Mouse (Mus musculus): ENCODE results near the gene Utrn. TPM values are rescaled to one million over a fixed set of nuclear protein-coding genes. Genes with fewer than 3 reads are reported as not detected.

Gene Utrn
- polyA plus RNA-seq, 1 experiment from 2014 or later, result 17.6 TPM

GRCm38 (mm10) chr10:12803939-12804338, 65.2 kb downstream of the Utrn start:
- no peak overlapping the region for H3K4me3 ChIP-seq (ENCODE audit: low read depth, low read length)
- H3K27me3 ChIP-seq (ENCODE audit: control insufficient read depth, insufficient read depth, low read depth, low read length), result no peaks in the 10 kb centered on the region
- H3K9me3 ChIP-seq (replicated peaks; ENCODE audit: control insufficient read depth, low read length, poor library complexity, severe bottlenecking), result no peaks in the 10 kb centered on the region
- no peaks in the 10 kb centered on the region for H3K36me3 ChIP-seq (ENCODE audit: control insufficient read depth, insufficient read depth, low read length)
- no peak overlapping the region for H3K4me2 ChIP-seq (ENCODE audit: low read length)
- H3K27ac ChIP-seq (ENCODE audit: low read length), result no peak overlapping the region
- no peak overlapping the region for H3K9ac ChIP-seq (ENCODE audit: low read depth, low read length)
- 82% methylated on average over 1 of the region's 1 CpGs for WGBS
- no peaks in the 10 kb centered on the region for H3K4me1 ChIP-seq (ENCODE audit: control insufficient read depth, insufficient read depth, low read length)
- ATAC-seq, result no peak

- H3K27ac ChIP-seq (ENCODE audit: low read length), result no peak overlapping the region
- H3K27me3 ChIP-seq (ENCODE audit: control insufficient read depth, insufficient read depth, low read depth, low read length), result no peaks in the 10 kb centered on the region
- H3K9me3 ChIP-seq (replicated peaks; ENCODE audit: control insufficient read depth, low read length, poor library complexity, severe bottlenecking), result no peaks in the 10 kb centered on the region
- no peak overlapping the region for H3K9ac ChIP-seq (ENCODE audit: low read depth, low read length)
- H3K4me2 ChIP-seq (ENCODE audit: low read length), result no peak overlapping the region
- no peaks in the 10 kb centered on the region for H3K36me3 ChIP-seq (ENCODE audit: control insufficient read depth, insufficient read depth, low read length)
- WGBS, result 96% methylated on average over 2 of the region's 2 CpGs
- H3K4me3 ChIP-seq (ENCODE audit: low read depth, low read length), result no peak overlapping the region
- H3K4me1 ChIP-seq (ENCODE audit: control insufficient read depth, insufficient read depth, low read length), result peaks cover 5% of the 10 kb centered on the region; the same call in 1 of the 2 replicates
- no peak for ATAC-seq
Measured at GRCm38 (mm10) chr10:12799416-12799815, 69.7 kb downstream of the Utrn start.

GRCm38 (mm10) chr10:12798248-12798647, 70.9 kb downstream of the Utrn start:
- Histone ChIP-seq H3K27me3 (ENCODE audit: control insufficient read depth, insufficient read depth, low read depth, low read length) (no peaks in the 10 kb centered on the region), H3K4me2 (ENCODE audit: low read length) (no peak overlapping the region), H3K4me1 (ENCODE audit: control insufficient read depth, insufficient read depth, low read length) (peaks cover 5% of the 10 kb centered on the region; the same call in 1 of the 2 replicates), H3K27ac (ENCODE audit: low read length) (no peak overlapping the region), H3K9me3 (replicated peaks; ENCODE audit: control insufficient read depth, low read length, poor library complexity, severe bottlenecking) (no peaks in the 10 kb centered on the region), H3K4me3 (ENCODE audit: low read depth, low read length) (no peak overlapping the region), H3K9ac (ENCODE audit: low read depth, low read length) (no peak overlapping the region), H3K36me3 (ENCODE audit: control insufficient read depth, insufficient read depth, low read length) (no peaks in the 10 kb centered on the region)
- no peak for ATAC-seq
- WGBS, result 97% methylated on average over 4 of the region's 4 CpGs

- WGBS, result 92% methylated on average over 1 of the region's 1 CpGs
- ATAC-seq, result peak; percentile 69
- peaks cover 5% of the 10 kb centered on the region; the same call in 1 of the 2 replicates for H3K4me1 ChIP-seq (ENCODE audit: control insufficient read depth, insufficient read depth, low read length)
Measured at GRCm38 (mm10) chr10:12796510-12796840, 72.7 kb downstream of the Utrn start.

GRCm38 (mm10) chr10:12795796-12796509, 73.2 kb downstream of the Utrn start:
- no peaks in the 10 kb centered on the region for H3K36me3 ChIP-seq (ENCODE audit: control insufficient read depth, insufficient read depth, low read length)

More at GRCm38 (mm10) chr10:12796510-12796840, 72.7 kb downstream of the Utrn start:
- no peaks in the 10 kb centered on the region for H3K9me3 ChIP-seq (replicated peaks; ENCODE audit: control insufficient read depth, low read length, poor library complexity, severe bottlenecking)
- H3K4me2 ChIP-seq (ENCODE audit: low read length), result no peak overlapping the region
- H3K27ac ChIP-seq (ENCODE audit: low read length), result no peak overlapping the region
- H3K9ac ChIP-seq (ENCODE audit: low read depth, low read length), result no peak overlapping the region
- no peaks in the 10 kb centered on the region for H3K27me3 ChIP-seq (ENCODE audit: control insufficient read depth, insufficient read depth, low read depth, low read length)
- H3K36me3 ChIP-seq (ENCODE audit: control insufficient read depth, insufficient read depth, low read length), result no peaks in the 10 kb centered on the region
- no peak overlapping the region for H3K4me3 ChIP-seq (ENCODE audit: low read depth, low read length)

DNA sequence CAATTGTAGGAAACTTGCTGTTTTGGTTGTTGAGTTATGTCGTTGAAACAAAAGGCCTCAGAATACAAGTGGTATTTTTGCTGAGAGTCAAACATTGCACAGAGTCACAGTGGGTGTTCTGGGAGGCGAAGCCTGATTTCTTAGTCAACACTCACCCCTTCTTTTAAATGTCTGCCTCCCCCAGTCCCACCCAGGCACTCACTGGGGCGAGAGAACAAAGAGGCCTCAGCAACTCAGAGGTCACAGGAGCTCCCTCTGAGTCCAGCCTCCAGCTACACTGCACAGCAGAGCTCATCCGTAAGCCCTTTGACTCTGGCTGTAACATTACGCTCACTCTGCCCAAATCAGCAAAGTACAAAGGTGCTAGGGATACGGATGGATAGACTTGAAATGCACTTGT, 77.1 kb downstream of the Utrn start:
- Histone ChIP-seq H3K9ac (ENCODE audit: low read depth, low read length) (no peak overlapping the region), H3K36me3 (ENCODE audit: control insufficient read depth, insufficient read depth, low read length) (no peaks in the 10 kb centered on the region), H3K27ac (ENCODE audit: low read length) (no peak overlapping the region), H3K27me3 (ENCODE audit: control insufficient read depth, insufficient read depth, low read depth, low read length) (no peaks in the 10 kb centered on the region), H3K4me3 (ENCODE audit: low read depth, low read length) (no peak overlapping the region), H3K9me3 (replicated peaks; ENCODE audit: control insufficient read depth, low read length, poor library complexity, severe bottlenecking) (no peaks in the 10 kb centered on the region), H3K4me2 (ENCODE audit: low read length) (no peak overlapping the region), H3K4me1 (ENCODE audit: control insufficient read depth, insufficient read depth, low read length) (peaks cover 5% of the 10 kb centered on the region; the same call in 1 of the 2 replicates)
- ATAC-seq, result 0 out of 2 replicates have a peak, but pooled peaks have one; percentile 46
- WGBS, result 13% methylated on average over 6 of the region's 6 CpGs

More at GRCm38 (mm10) chr10:12795796-12796509, 73.2 kb downstream of the Utrn start:
- Histone ChIP-seq H3K4me1 (ENCODE audit: control insufficient read depth, insufficient read depth, low read length) (peaks cover 5% of the 10 kb centered on the region; the same call in 1 of the 2 replicates), H3K4me3 (ENCODE audit: low read depth, low read length) (no peak overlapping the region), H3K27me3 (ENCODE audit: control insufficient read depth, insufficient read depth, low read depth, low read length) (no peaks in the 10 kb centered on the region), H3K9ac (ENCODE audit: low read depth, low read length) (no peak overlapping the region), H3K9me3 (replicated peaks; ENCODE audit: control insufficient read depth, low read length, poor library complexity, severe bottlenecking) (no peaks in the 10 kb centered on the region), H3K27ac (ENCODE audit: low read length) (no peak overlapping the region), H3K4me2 (ENCODE audit: low read length) (no peak overlapping the region)
- peak; percentile 36; the same call in 1 of the 2 replicates for ATAC-seq
- WGBS, result 51% methylated on average over 8 of the region's 8 CpGs

- Histone ChIP-seq H3K27me3 (ENCODE audit: control insufficient read depth, insufficient read depth, low read depth, low read length) (no peaks in the 10 kb centered on the region), H3K27ac (ENCODE audit: low read length) (no peak overlapping the region), H3K36me3 (ENCODE audit: control insufficient read depth, insufficient read depth, low read length) (no peaks in the 10 kb centered on the region), H3K4me1 (ENCODE audit: control insufficient read depth, insufficient read depth, low read length) (no peaks in the 10 kb centered on the region), H3K4me3 (ENCODE audit: low read depth, low read length) (no peak overlapping the region), H3K4me2 (ENCODE audit: low read length) (no peak overlapping the region), H3K9ac (ENCODE audit: low read depth, low read length) (no peak overlapping the region), H3K9me3 (replicated peaks; ENCODE audit: control insufficient read depth, low read length, poor library complexity, severe bottlenecking) (no peaks in the 10 kb centered on the region)
- ATAC-seq, result no peak
- WGBS, result 79% methylated on average over 3 of the region's 3 CpGs
Measured at GRCm38 (mm10) chr10:12790881-12791280, 78.3 kb downstream of the Utrn start.

DNA sequence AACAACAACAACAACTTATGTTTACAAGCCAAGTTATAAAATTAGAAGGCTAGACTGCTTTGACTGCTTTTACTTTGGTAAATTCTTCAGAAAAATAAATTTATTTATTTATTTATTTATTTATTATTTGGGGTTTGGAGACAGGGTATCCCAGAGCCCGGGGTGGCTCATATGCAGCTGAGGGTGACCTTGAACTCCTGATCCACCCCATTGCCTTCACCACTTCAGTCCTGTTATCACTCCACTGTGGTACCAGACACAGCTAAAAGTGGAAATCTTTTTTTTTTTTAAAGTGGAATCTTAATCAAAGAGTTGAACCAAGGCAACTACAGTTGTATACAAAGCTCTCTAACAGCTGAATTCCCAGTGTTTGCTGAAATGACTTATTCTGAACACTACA, 80.6 kb downstream of the Utrn start:
- Histone ChIP-seq H3K9me3 (replicated peaks; ENCODE audit: control insufficient read depth, low read length, poor library complexity, severe bottlenecking) (no peaks in the 10 kb centered on the region), H3K4me3 (ENCODE audit: low read depth, low read length) (no peak overlapping the region), H3K9ac (ENCODE audit: low read depth, low read length) (no peak overlapping the region), H3K4me1 (ENCODE audit: control insufficient read depth, insufficient read depth, low read length) (no peaks in the 10 kb centered on the region), H3K27me3 (ENCODE audit: control insufficient read depth, insufficient read depth, low read depth, low read length) (no peaks in the 10 kb centered on the region), H3K4me2 (ENCODE audit: low read length) (no peak overlapping the region), H3K27ac (ENCODE audit: low read length) (no peak overlapping the region), H3K36me3 (ENCODE audit: control insufficient read depth, insufficient read depth, low read length) (no peaks in the 10 kb centered on the region)
- WGBS, result 89% methylated on average over 1 of the region's 1 CpGs
- ATAC-seq, result no peak

DNA sequence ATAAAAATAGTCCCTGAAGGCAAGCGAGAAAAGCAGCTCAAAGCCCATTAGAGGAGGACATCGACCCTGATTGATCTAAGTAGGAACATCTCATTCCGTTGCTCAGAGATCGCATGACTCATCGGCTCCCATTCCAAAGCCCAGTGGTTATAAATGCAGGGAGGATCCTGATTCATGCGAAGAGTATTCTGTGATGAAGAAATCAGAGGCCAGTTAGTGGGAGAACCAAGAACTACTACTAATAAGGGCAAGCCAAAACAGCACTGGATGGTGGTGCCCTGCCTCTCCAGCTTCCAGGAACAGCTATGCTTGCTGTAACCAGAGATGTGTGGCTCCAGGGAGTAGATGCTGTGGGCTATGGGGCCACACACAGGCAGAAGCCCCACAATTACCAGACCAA, 81.2 kb downstream of the Utrn start:
- Histone ChIP-seq H3K27me3 (ENCODE audit: control insufficient read depth, insufficient read depth, low read depth, low read length) (no peaks in the 10 kb centered on the region), H3K36me3 (ENCODE audit: control insufficient read depth, insufficient read depth, low read length) (no peaks in the 10 kb centered on the region), H3K4me1 (ENCODE audit: control insufficient read depth, insufficient read depth, low read length) (no peaks in the 10 kb centered on the region), H3K4me2 (ENCODE audit: low read length) (no peak overlapping the region), H3K27ac (ENCODE audit: low read length) (no peak overlapping the region), H3K9me3 (replicated peaks; ENCODE audit: control insufficient read depth, low read length, poor library complexity, severe bottlenecking) (no peaks in the 10 kb centered on the region), H3K4me3 (ENCODE audit: low read depth, low read length) (no peak overlapping the region), H3K9ac (ENCODE audit: low read depth, low read length) (no peak overlapping the region)
- no peak for ATAC-seq
- 86% methylated on average over 6 of the region's 6 CpGs for WGBS
